ENCODE assay signal across 7 mouse cellular contexts in the genomic region with DNA sequence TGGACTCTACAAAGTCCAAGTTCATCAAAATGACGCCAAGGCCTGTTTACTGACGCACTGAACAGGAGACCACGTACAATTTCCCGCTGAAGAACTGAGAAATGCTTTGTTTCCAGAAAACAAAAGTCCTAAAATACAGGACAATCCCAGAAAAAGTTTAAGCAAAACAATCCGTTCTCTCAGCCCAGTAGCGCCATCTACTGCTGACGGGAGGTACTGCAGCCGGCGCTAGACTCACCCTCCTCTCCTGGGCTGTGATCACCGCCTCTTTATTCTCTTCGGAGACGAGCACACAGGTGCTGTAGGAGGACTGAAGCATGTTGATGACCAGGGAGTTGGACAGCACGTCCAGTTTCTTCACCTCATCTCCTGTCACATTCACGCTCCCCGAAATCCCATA. TPM values are rescaled to one million over a fixed set of nuclear protein-coding genes. Genes with fewer than 3 reads are reported as not detected.
DNase-seq lines count a peak whose midpoint lies in the region; ATAC-seq and TF ChIP-seq lines count a peak whose summit lies in the region.

No protein-coding gene starts in this region.

- no peaks in the 10 kb centered on the region for H3K9me3 ChIP-seq in limb, embryonic 14.5 days (ENCODE audit: control insufficient read depth, low read length)

- no peak for ATAC-seq in limb, embryonic 14.5 days (ENCODE audit: low FRiP score, low read depth)

- no peak overlapping the region for H3K4me2 ChIP-seq in limb, embryonic 14.5 days (replicated peaks; ENCODE audit: low read depth, low read length, severe bottlenecking)

- no peak overlapping the region for H3K9ac ChIP-seq in limb, embryonic 14.5 days (ENCODE audit: low read depth, low read length, severe bottlenecking)

- 11% methylated on average over 15 of the region's 15 CpGs for WGBS in kidney, adult 2 months
- WGBS in limb, embryonic 14.5 days: 20% methylated on average over 15 of the region's 15 CpGs

- peak; percentile 84 for DNase-seq in ZHBTc4 (ENCODE audit: low read depth, low spot score)
- peak; percentile 77 to 87 for DNase-seq in cerebellum, postnatal 14 days
- peak; percentile 66 to 76 for DNase-seq in gastrocnemius, postnatal 4 days (ENCODE audit: low spot score in 2 of 2)
- DNase-seq in kidney, adult 2 months: peak; percentile 69
- DNase-seq in limb, embryonic 14.5 days (ENCODE audit: low spot score): peak; percentile 53
- DNase-seq in naive thymus-derived CD4-positive, alpha-beta T cell, adult 2 months (ENCODE audit: low read depth): peak; percentile 77
- DNase-seq in spleen, postnatal 4 days (ENCODE audit: low spot score in 2 of 2): peak; percentile 50 to 84

- H3K4me1 ChIP-seq in kidney, adult 2 months (ENCODE audit: control insufficient read depth, insufficient read depth, low read length): no peaks in the 10 kb centered on the region; the same call in 1 of the 2 replicates
- H3K4me1 ChIP-seq in limb, embryonic 14.5 days (ENCODE audit: control insufficient read depth, insufficient read depth, low read length): peaks cover 6% of the 10 kb centered on the region; the same call in 1 of the 2 replicates

- no peak for TF ChIP-seq POLR2A in kidney, adult 2 months (IDR thresholded peaks at IDR 0.05; ENCODE audit: low read depth, low read length)
- no peak for TF ChIP-seq POLR2A in limb, embryonic 14.5 days (IDR thresholded peaks at IDR 0.05; ENCODE audit: borderline replicate concordance, extremely low read depth, insufficient read depth, insufficient read length)

- TF ChIP-seq CTCF in kidney, adult 2 months (conservative IDR thresholded peaks at IDR 0.05; ENCODE audit: insufficient read depth, insufficient read length, low read depth, low read length): peak; percentile 86

- no peaks in the 10 kb centered on the region for H3K36me3 ChIP-seq in kidney, adult 2 months (ENCODE audit: control insufficient read depth, insufficient read depth, low read length)
- H3K36me3 ChIP-seq in limb, embryonic 14.5 days (ENCODE audit: control insufficient read depth, insufficient read depth, low read length): no peaks in the 10 kb centered on the region

- H3K27ac ChIP-seq in kidney, adult 2 months (ENCODE audit: insufficient read depth, low read depth, low read length): no peak overlapping the region
- no peak overlapping the region for H3K27ac ChIP-seq in limb, embryonic 14.5 days (replicated peaks; ENCODE audit: low read depth, low read length)

- no peak overlapping the region for H3K4me3 ChIP-seq in kidney, adult 2 months (ENCODE audit: insufficient read depth, low read depth, low read length)
- H3K4me3 ChIP-seq in limb, embryonic 14.5 days (replicated peaks; ENCODE audit: low read length): no peak overlapping the region

- H3K27me3 ChIP-seq in kidney, adult 2 months (replicated peaks; ENCODE audit: control insufficient read depth, insufficient read depth, low read length): no peaks in the 10 kb centered on the region
- H3K27me3 ChIP-seq in limb, embryonic 14.5 days (ENCODE audit: control insufficient read depth, insufficient read depth, low read length): no peaks in the 10 kb centered on the region

RNA-seq across cellular contexts. Expression of gene Fbp2, which starts 3.6 kb away (rescaled TPM):
- 100 to 1,000 TPM; 222 to 224 TPM for total RNA-seq in gastrocnemius, postnatal 4 days (2021)
- polyA plus RNA-seq in kidney, adult 2 months (2012; rRNA removed): 28.8 and 35.3 TPM in 2 replicates
- polyA plus RNA-seq in limb, embryonic 14.5 days (2012; rRNA removed): 0.85 and 1.4 TPM in 2 replicates
- polyA plus RNA-seq in limb, embryonic 14.5 days (2014; fragmentation: Nextera tagmentation; extraction: Ambion mirVana): 1.5 and 1.8 TPM in 2 replicates

RNA-seq across cellular contexts. Expression of gene Fbp1, which starts 33.4 kb away (rescaled TPM):
- total RNA-seq in gastrocnemius, postnatal 4 days (2021): 1 to 10 TPM in 1 of 2 experiments, under 1 TPM in 1; 0.61 to 4.6 TPM
- polyA plus RNA-seq in kidney, adult 2 months (2012; rRNA removed): 1,525 and 1,684 TPM in 2 replicates
- 0.89 and 1.00 TPM in 2 replicates for polyA plus RNA-seq in limb, embryonic 14.5 days (2012; rRNA removed)
- 1.1 and 2.2 TPM in 2 replicates for polyA plus RNA-seq in limb, embryonic 14.5 days (2014; fragmentation: Nextera tagmentation; extraction: Ambion mirVana)

Comparison
In these comparisons a context has a peak if more than half of its experiments do, and no peak if none do; other contexts are left out.
1. RNA of gene Fbp2, which starts 3.6 kb away (polyA plus RNA-seq): 28.8 to 35.3 TPM in kidney, adult 2 months; 0.85 to 1.8 TPM in limb, embryonic 14.5 days; every median in the first group is over 10 times any median in the second.
2. RNA of gene Fbp1, which starts 33.4 kb away (polyA plus RNA-seq): 1,525 to 1,684 TPM in kidney, adult 2 months; 0.89 to 2.2 TPM in limb, embryonic 14.5 days; every median in the first group is over 100 times any median in the second.
3. Peak in every context shown above with its lines, with median percentiles within 50 percentile points of each other: DNase-seq.